Mouse (Mus musculus) heart, embryonic 12.5 days (tissue): ENCODE results near the gene Npm3. TPM values are rescaled to one million over a fixed set of nuclear protein-coding genes. Genes with fewer than 3 reads are reported as not detected.

Experiments
- ATAC-seq: fragments of 200-750 bp; cut with Nextera tagmentation; 2 replicates; pipeline ENCODE4 v1.8.0; 2017; ENCODE audit warnings: moderate TSS enrichment, moderate library complexity; ENCODE audit not compliant: insufficient number of reproducible peaks, low FRiP score
- H3K27ac ChIP-seq: fragments of 300-500 bp; sonication (generic); 2 replicates; pipeline ENCODE4 v1.5.1; 2016; ENCODE audit warnings: mild to moderate bottlenecking, moderate library complexity; ENCODE audit not compliant: poor library complexity, severe bottlenecking
- H3K27me3 ChIP-seq: fragments of 300-500 bp; sonication (generic); replicated peaks from 2 replicates; pipeline ENCODE4 v1.6.1; 2016; ENCODE audit warnings: mild to moderate bottlenecking, moderate library complexity
- H3K36me3 ChIP-seq: fragments of 300-500 bp; sonication (generic); 2 replicates; pipeline ENCODE4 v1.6.1; 2016; ENCODE audit warnings: mild to moderate bottlenecking, moderate library complexity
- H3K4me1 ChIP-seq: fragments of 300-500 bp; sonication (generic); replicated peaks from 2 replicates; pipeline ENCODE4 v1.6.1; 2016; ENCODE audit warnings: mild to moderate bottlenecking
- H3K4me2 ChIP-seq: fragments of 300-500 bp; sonication (generic); 2 replicates; pipeline ENCODE4 v1.6.1; 2016; ENCODE audit warnings: mild to moderate bottlenecking, moderate library complexity
- H3K4me3 ChIP-seq: fragments of 300-500 bp; sonication (generic); 2 replicates; pipeline ENCODE4 v1.5.1; 2016; ENCODE audit warnings: mild to moderate bottlenecking
- H3K9ac ChIP-seq: fragments of 300-500 bp; sonication (generic); 2 replicates; pipeline ENCODE4 v1.6.1; 2016; ENCODE audit warnings: mild to moderate bottlenecking, moderate library complexity
- H3K9me3 ChIP-seq: fragments of 300-500 bp; sonication (generic); replicated peaks from 2 replicates; pipeline ENCODE4 v1.6.1; 2016; ENCODE audit warnings: mild to moderate bottlenecking, moderate library complexity
- WGBS: fragments of 180-500 bp; shearing (Covaris S2); methylation state at CpG from one replicate; pipeline ENCODE4 v1.1.7; 2016; 5-methylcytosine and 5-hydroxymethylcytosine counted together
- polyA plus RNA-seq: library from polyadenylated mRNA; unstranded; fragments of >200 nt; fragmentation: Nextera tagmentation; extraction: Ambion mirVana; gene quantifications from 2 replicates; pipeline ENCODE4 v1.2.1, GENCODE M21; 2016

The Npm3 gene
- polyA plus RNA-seq, result 9.5 and 11.2 TPM in 2 replicates

DNA sequence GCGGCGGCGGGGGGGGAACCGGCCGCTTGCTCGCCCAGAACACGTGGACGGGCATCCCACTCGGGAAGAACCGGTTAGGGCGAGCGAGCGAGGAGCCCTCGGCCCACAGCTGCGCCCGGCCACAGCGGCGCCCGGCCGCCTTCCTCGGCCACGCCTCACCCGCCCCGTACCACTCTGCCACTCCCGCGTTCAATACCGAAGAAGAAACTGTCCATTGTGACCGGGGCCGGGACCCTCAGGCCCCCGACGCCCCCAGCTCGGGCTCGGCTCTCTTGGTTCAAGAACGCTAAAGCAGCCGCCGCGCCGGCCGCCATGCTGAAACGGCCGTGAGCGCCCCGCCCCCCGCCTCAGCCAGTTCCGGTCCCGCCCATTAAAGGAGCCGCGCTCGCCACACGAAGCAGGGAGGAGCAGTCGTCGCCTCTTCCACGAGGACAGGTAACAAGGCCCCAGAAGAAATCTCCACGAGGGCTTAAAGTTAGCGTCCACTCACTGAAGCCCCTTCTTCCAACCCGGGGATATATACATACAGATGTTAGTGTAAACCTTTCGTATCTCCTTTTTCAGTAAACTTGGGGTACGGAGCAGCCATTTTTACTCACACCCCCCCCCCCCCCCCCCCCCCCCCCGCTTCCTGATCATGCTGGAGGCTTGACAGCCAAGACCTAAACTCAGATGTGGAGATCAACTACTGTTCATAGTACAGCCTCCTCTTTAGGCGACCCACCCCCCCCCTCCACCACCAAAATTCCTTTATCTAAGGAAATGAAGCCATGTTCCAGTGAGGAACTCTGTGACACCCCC is at the start of gene Npm3:
Gene Npm3, minus strand, starts transcription at position 349 of the 801 bp plus-strand sequence.
- Histone ChIP-seq H3K9me3 (no peaks in the 10 kb centered on the region), H3K27me3 (peaks cover 22% of the 10 kb centered on the region), H3K36me3 (peaks cover 25% of the 10 kb centered on the region), H3K9ac (peak within 1 kb of the TSS; percentile 98), H3K4me1 (peaks cover 41% of the 10 kb centered on the region), H3K4me2 (peak within 1 kb of the TSS; percentile 99), H3K4me3 (peak within 1 kb of the TSS; percentile 99), H3K27ac (no peak within 1 kb of the TSS)
- WGBS, result under 1% methylated on average over 57 of the region's 60 CpGs
- ATAC-seq, result peak; percentile 73

- ATAC-seq, result no peak
- Histone ChIP-seq H3K4me2 (no peak overlapping the region), H3K27me3 (peaks cover 7% of the 10 kb centered on the region), H3K36me3 (no peaks in the 10 kb centered on the region), H3K4me1 (peaks cover 9% of the 10 kb centered on the region; the same call in 1 of the 2 replicates), H3K27ac (no peak overlapping the region), H3K9ac (no peak overlapping the region), H3K9me3 (no peaks in the 10 kb centered on the region), H3K4me3 (no peak overlapping the region)
- 77% methylated on average over 15 of the region's 15 CpGs for WGBS
These were observed 47.5 kb upstream of the Npm3 start for GRCm38 (mm10) chr19:45796879-45797278.

- 15% methylated on average over 15 of the region's 15 CpGs for WGBS
- peak overlapping the region; percentile 49; the same call in 1 of the 2 replicates for H3K9ac ChIP-seq
- H3K27me3 ChIP-seq, result peaks cover 3% of the 10 kb centered on the region
- H3K4me2 ChIP-seq, result peak overlapping the region; percentile 58
- H3K27ac ChIP-seq, result no peak overlapping the region
- peak; percentile 57; the same call in 1 of the 2 replicates for ATAC-seq
- no peaks in the 10 kb centered on the region for H3K36me3 ChIP-seq
- H3K9me3 ChIP-seq, result no peaks in the 10 kb centered on the region
- peak overlapping the region; percentile 13; the same call in 1 of the 2 replicates for H3K4me3 ChIP-seq
- peaks cover 9% of the 10 kb centered on the region; the same call in 1 of the 2 replicates for H3K4me1 ChIP-seq
These were observed 46.7 kb upstream of the Npm3 start for GRCm38 (mm10) chr19:45796061-45796556.

- 28% methylated on average over 15 of the region's 15 CpGs for WGBS
- H3K4me2 ChIP-seq, result peak overlapping the region; percentile 58
- no peak for ATAC-seq
- H3K27ac ChIP-seq, result no peak overlapping the region
- H3K9ac ChIP-seq, result no peak overlapping the region
- peaks cover 9% of the 10 kb centered on the region; the same call in 1 of the 2 replicates for H3K4me1 ChIP-seq
- H3K36me3 ChIP-seq, result no peaks in the 10 kb centered on the region
- H3K27me3 ChIP-seq, result peaks cover 3% of the 10 kb centered on the region
- peak overlapping the region; percentile 13; the same call in 1 of the 2 replicates for H3K4me3 ChIP-seq
- no peaks in the 10 kb centered on the region for H3K9me3 ChIP-seq
These were observed 46.1 kb upstream of the Npm3 start for GRCm38 (mm10) chr19:45795406-45795944.

DNA sequence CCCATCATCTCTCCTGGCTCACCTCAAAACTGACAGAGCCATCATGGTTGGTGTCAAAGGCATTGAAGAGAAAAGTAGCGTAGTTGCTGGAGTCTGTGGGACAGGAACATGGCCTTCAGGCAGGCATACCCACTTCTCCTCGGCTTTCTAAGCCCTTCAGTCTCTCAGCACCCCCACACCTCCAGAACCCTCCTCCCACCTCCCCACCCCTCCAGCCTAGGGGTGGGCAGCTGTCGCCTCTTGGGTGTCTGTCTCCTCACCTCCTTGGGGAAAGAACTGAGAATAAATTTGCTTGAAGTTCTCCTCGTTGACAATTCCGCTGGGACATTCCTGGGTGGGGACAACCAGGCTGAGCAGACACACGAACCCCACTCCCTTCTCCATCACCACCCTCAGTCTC is 45.3 kb upstream of the Npm3 start:
- ATAC-seq, result no peak

DNA sequence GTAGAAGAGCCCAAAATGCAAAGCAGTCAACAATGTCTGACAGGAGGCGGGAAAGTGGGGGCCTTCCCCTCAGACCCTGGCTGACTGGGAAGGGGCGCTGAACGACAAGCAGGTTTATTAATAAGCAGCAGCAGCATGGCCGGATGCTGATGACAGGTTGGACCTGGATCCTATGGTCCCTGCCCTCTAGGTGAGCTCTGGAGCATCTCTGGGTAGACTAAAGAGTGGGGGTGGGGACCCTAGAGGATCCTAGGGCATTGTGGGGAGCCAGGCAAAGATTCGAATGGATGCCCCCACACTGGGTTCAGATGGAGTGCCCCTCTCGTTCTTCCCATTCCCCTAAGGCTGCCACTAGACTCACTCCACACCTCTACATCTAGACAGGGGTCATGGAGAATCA is 43.0 kb upstream of the Npm3 start:
- Histone ChIP-seq H3K36me3 (no peaks in the 10 kb centered on the region), H3K9me3 (no peaks in the 10 kb centered on the region), H3K4me2 (no peak overlapping the region), H3K27ac (no peak overlapping the region), H3K4me3 (no peak overlapping the region), H3K27me3 (peaks cover 3% of the 10 kb centered on the region), H3K9ac (no peak overlapping the region), H3K4me1 (peaks cover 9% of the 10 kb centered on the region; the same call in 1 of the 2 replicates)
- no peak for ATAC-seq
- 75% methylated on average over 6 of the region's 6 CpGs for WGBS

More for the DNA sequence above, 45.3 kb upstream of the Npm3 start:
- Histone ChIP-seq H3K27ac (no peak overlapping the region), H3K9ac (no peak overlapping the region), H3K4me3 (no peak overlapping the region), H3K4me2 (no peak overlapping the region), H3K36me3 (no peaks in the 10 kb centered on the region), H3K27me3 (peaks cover 3% of the 10 kb centered on the region), H3K9me3 (no peaks in the 10 kb centered on the region), H3K4me1 (peaks cover 9% of the 10 kb centered on the region; the same call in 1 of the 2 replicates)
- WGBS, result 61% methylated on average over 6 of the region's 6 CpGs

DNA sequence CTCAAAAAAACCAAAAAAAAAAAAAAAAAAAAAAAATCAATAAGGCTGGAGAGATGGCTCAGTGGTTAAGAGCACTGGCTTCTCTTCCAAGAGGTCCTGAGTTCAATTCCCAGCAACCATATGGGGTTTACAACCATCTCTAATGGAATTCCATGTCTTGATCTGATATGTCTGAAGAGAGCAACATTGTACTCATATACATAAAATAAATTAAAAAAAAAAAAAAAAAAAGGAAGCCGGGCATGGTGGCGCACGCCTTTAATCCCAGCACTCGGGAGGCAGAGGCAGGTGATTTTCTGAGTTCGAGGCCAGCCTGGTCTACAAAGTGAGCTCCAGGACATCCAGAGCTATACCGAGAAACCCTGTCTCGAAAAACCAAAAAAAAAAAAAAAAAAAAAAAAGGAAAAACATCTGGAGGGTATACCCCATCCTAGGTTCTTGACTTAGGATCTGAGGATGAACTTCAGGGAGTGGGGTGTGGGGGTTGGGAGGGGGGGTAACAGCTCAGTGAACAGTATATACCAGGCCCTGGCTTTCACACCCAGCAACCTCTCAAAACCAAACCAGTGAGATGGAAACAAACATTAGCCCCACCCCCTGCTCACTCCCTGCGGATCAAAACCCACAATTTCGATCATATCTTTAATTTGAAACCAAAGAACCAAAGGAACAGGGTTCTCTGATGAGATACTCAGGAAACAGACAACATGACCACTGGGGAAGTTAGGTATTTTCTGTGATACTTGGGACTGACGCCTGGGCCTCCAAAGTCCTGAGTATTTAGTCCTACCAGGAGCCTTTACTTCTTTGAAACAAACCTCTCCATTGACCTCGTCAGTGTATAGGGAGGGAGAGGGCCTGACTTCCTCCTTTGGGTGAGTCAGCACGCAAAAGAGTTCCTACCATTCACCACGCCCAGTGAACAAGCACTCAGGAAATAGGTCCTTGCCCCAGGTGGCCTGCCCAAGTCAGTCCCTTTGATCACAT is 40.8 kb upstream of the Npm3 start:
- H3K9ac ChIP-seq, result no peak overlapping the region
- H3K4me2 ChIP-seq, result no peak overlapping the region
- no peaks in the 10 kb centered on the region for H3K9me3 ChIP-seq
- H3K4me1 ChIP-seq, result peaks cover 5% of the 10 kb centered on the region; the same call in 1 of the 2 replicates
- H3K27ac ChIP-seq, result no peak overlapping the region
- no peak overlapping the region for H3K4me3 ChIP-seq
- no peaks in the 10 kb centered on the region; the same call in 1 of the 2 replicates for H3K27me3 ChIP-seq
- peak; percentile 90 for ATAC-seq
- no peaks in the 10 kb centered on the region for H3K36me3 ChIP-seq
- 75% methylated on average over 13 of the region's 13 CpGs for WGBS

- no peaks in the 10 kb centered on the region for H3K27me3 ChIP-seq
- no peak overlapping the region for H3K9ac ChIP-seq
- H3K27ac ChIP-seq, result no peak overlapping the region
- H3K9me3 ChIP-seq, result no peaks in the 10 kb centered on the region
- H3K4me1 ChIP-seq, result peaks cover 5% of the 10 kb centered on the region; the same call in 1 of the 2 replicates
- WGBS, result 80% methylated on average over 7 of the region's 7 CpGs
- no peaks in the 10 kb centered on the region for H3K36me3 ChIP-seq
- H3K4me2 ChIP-seq, result no peak overlapping the region
- H3K4me3 ChIP-seq, result no peak overlapping the region
- ATAC-seq, result no peak
These were observed 40.0 kb upstream of the Npm3 start for GRCm38 (mm10) chr19:45789365-45789764.

DNA sequence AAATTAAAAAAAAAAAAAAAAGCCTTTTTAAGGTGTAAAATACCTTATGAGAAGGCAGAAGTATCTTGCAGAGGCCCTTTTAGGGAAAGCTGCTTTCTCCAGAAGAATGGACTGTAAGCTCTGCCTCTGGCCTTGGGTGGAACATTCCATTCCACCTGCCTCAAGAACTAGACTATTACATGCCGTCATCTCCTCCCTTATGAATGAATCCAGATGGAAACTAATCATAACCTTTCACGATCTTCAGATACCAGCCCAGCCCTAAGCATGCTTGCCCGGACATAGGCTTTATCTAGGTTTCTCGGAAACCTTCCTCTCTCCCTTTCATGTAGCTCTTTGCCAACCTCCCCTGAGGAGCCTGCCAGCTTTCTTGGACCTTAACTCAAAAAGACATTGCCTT is 38.9 kb upstream of the Npm3 start:
- no peaks in the 10 kb centered on the region for H3K27me3 ChIP-seq
- no peaks in the 10 kb centered on the region for H3K36me3 ChIP-seq
- H3K4me1 ChIP-seq, result peaks cover 8% of the 10 kb centered on the region
- H3K9me3 ChIP-seq, result no peaks in the 10 kb centered on the region
- H3K4me3 ChIP-seq, result no peak overlapping the region
- no peak for ATAC-seq
- no peak overlapping the region for H3K27ac ChIP-seq
- WGBS, result 41% methylated on average over 4 of the region's 4 CpGs
- H3K9ac ChIP-seq, result no peak overlapping the region
- H3K4me2 ChIP-seq, result no peak overlapping the region

DNA sequence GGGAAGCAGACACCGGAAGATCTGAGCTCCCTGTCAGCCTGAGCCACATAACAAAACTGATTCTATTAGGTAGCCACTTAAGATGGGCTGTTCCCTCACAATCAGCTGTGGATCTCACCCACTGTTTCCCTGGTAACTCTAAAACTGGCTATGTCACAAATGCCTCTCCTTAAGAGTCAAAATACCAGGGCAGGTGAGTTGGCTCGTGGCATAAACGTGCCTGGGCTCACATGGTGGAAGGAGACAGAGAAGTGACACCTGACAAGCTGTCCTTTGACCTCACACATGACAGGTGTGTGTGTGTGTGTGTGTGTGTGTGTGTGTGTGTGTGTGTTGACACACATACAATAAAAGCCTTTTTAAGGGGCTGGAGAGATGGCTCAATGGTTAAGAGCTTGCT is 38.1 kb upstream of the Npm3 start:
- 80% methylated on average over 3 of the region's 3 CpGs for WGBS
- H3K9me3 ChIP-seq, result no peaks in the 10 kb centered on the region
- H3K27me3 ChIP-seq, result no peaks in the 10 kb centered on the region
- no peak for ATAC-seq
- H3K4me3 ChIP-seq, result no peak overlapping the region
- peaks cover 3% of the 10 kb centered on the region; the same call in 1 of the 2 replicates for H3K4me1 ChIP-seq
- no peaks in the 10 kb centered on the region for H3K36me3 ChIP-seq
- H3K9ac ChIP-seq, result no peak overlapping the region
- H3K27ac ChIP-seq, result no peak overlapping the region
- H3K4me2 ChIP-seq, result no peak overlapping the region
